Mouse (Mus musculus) kidney, adult 18-20 months (tissue): Measurements from ENCODE around the gene Enoph1.

ENCODE experiments used
- DNase-seq: peaks from one replicate; pipeline ENCODE4 v3.0.0; 2021

Enoph1 gene

GRCm38 (mm10) chr5:100041272-100041671, 1.5 kb downstream of the Enoph1 start:
- DNase-seq = no peak

GRCm38 (mm10) chr5:100042467-100042866, 2.7 kb downstream of the Enoph1 start:
- DNase-seq = no peak

GRCm38 (mm10) chr5:100043361-100043760, 3.6 kb downstream of the Enoph1 start:
- DNase-seq = peak; percentile 70

- no peak for DNase-seq
Observed at GRCm38 (mm10) chr5:100044030-100044429, 4.2 kb downstream of the Enoph1 start.

GRCm38 (mm10) chr5:100044621-100045020, 4.8 kb downstream of the Enoph1 start:
- DNase-seq = no peak

GRCm38 (mm10) chr5:100046096-100046495, 6.3 kb downstream of the Enoph1 start:
- no peak for DNase-seq

GRCm38 (mm10) chr5:100047143-100047640, 7.4 kb downstream of the Enoph1 start:
- no peak for DNase-seq

GRCm38 (mm10) chr5:100047871-100048270, 8.1 kb downstream of the Enoph1 start:
- no peak for DNase-seq

GRCm38 (mm10) chr5:100049904-100050303, 10.1 kb downstream of the Enoph1 start:
- no peak for DNase-seq

GRCm38 (mm10) chr5:100052728-100053127, 12.9 kb downstream of the Enoph1 start:
- no peak for DNase-seq

- no peak for DNase-seq
Observed at GRCm38 (mm10) chr5:100054807-100055547, 15.2 kb downstream of the Enoph1 start.

GRCm38 (mm10) chr5:100055866-100056369, 16.1 kb downstream of the Enoph1 start:
- DNase-seq = no peak

- DNase-seq = no peak
Observed at GRCm38 (mm10) chr5:100057461-100058209, 17.9 kb downstream of the Enoph1 start.

- no peak for DNase-seq
Observed at GRCm38 (mm10) chr5:100058729-100059128, 18.9 kb downstream of the Enoph1 start.

GRCm38 (mm10) chr5:100059326-100059725, 19.5 kb downstream of the Enoph1 start:
- DNase-seq = no peak

- DNase-seq = no peak
Observed at GRCm38 (mm10) chr5:100060876-100061275, 21.1 kb downstream of the Enoph1 start.

GRCm38 (mm10) chr5:100067579-100067978, 27.8 kb downstream of the Enoph1 start:
- no peak for DNase-seq

GRCm38 (mm10) chr5:100069526-100069925, 29.7 kb downstream of the Enoph1 start:
- DNase-seq = no peak

GRCm38 (mm10) chr5:100070255-100070654, 30.5 kb downstream of the Enoph1 start:
- peak; percentile 85 for DNase-seq

GRCm38 (mm10) chr5:100071541-100071940, 31.8 kb downstream of the Enoph1 start:
- no peak for DNase-seq

- DNase-seq = no peak
Observed at GRCm38 (mm10) chr5:100072557-100072956, 32.8 kb downstream of the Enoph1 start.

GRCm38 (mm10) chr5:100074571-100074970, 34.8 kb downstream of the Enoph1 start:
- no peak for DNase-seq

- DNase-seq = peak; percentile 5
Observed at GRCm38 (mm10) chr5:100079040-100079930, 39.5 kb downstream of the Enoph1 start.
